Mouse (Mus musculus): Measurements from ENCODE around the gene Gins1. TPM values are rescaled to one million over a fixed set of nuclear protein-coding genes. Genes with fewer than 3 reads are reported as not detected.

The Gins1 gene
- 0.97 and 1.3 TPM in 2 replicates for polyA plus RNA-seq (2012; rRNA removed; ENCODE audit: low replicate concordance)

DNA sequence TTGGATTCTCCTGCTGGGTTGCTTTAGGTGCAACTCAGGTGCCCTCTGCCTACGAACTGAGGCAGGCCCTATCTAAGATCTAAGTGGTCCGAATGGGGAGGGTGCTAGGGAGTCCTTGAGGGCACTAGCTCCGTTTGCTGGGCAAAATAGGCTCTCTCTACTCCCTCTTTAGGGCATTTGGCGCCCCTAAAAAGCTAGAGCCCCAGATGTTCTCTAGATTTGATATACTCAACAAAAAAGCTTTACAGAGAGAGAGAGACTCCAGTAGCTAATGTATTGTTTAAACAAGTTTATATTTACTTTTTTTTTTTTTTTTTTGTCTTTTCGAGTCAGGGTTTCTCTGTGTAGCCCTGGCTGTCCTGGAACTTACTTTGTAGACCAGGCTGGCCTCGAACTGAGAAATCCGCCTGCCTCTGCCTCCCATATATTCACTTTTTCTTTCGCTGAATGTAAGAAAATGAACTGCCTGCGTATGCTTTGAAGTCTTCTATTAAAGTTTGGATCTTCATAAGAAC, at the start of gene Gins1:
TSS of gene Gins1 (plus strand) at position 465 of the 515 bp plus-strand sequence.

DNA sequence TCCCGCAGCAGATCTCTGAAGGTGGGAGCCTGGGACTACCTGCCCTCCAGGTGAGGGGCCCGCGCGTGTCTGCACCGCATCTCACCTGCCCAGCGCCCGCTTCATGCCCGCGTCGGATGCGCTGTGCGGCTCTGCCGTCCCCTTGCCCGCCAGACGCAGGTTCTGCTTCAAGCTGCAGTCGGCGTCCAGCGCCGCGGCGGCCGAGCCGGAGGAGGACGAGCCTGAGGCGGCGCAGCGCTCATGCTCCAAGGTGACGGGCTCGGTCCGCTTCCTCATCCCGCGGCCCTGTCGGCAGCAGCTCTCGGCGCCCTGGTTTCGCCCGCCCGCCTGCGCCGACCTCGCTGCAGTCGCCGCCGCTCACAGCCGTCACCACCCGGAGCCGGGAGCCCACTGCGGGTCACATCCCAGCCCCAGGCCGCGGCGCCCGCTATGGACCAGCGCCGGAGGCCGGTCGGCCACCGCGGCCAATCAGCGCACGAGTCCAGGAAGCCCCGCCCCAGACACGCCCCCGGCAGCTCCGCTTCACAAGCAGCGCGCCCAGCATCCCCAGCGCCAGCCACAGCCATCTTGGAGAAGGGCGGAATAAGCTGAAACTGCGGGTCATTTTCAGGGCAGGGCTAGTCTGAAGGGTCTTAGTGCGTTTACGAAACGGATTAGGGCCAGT, 796 bp upstream of the Gins1 start, which contains the start of gene Abhd12:
TSS of gene Abhd12 (minus strand) at position 470 of the 664 bp plus-strand sequence.

Other genes with a start within 250 kb of the Gins1 start
- gene Acss1, start 236.9 kb upstream of the Gins1 start, polyA plus RNA-seq (2012; rRNA removed; ENCODE audit: low replicate concordance): 67.1 and 85.9 TPM in 2 replicates
- gene Vsx1, start 216.0 kb upstream of the Gins1 start, polyA plus RNA-seq (2012; rRNA removed; ENCODE audit: low replicate concordance): not detected in 2 replicates
- 46.0 and 55.1 TPM in 2 replicates for gene Entpd6, start 156.4 kb upstream of the Gins1 start, polyA plus RNA-seq (2012; rRNA removed; ENCODE audit: low replicate concordance)
- gene Pygb, start 118.7 kb upstream of the Gins1 start, polyA plus RNA-seq (2012; rRNA removed; ENCODE audit: low replicate concordance): 78.6 and 88.9 TPM in 2 replicates
- gene Abhd12, start 659 bp upstream of the Gins1 start, polyA plus RNA-seq (2012; rRNA removed; ENCODE audit: low replicate concordance): 67.3 and 90.2 TPM in 2 replicates
- 0.75 and 1.0 TPM in 2 replicates for gene Ninl, start 134.0 kb downstream of the Gins1 start, polyA plus RNA-seq (2012; rRNA removed; ENCODE audit: low replicate concordance)
- gene Nanp, start 134.0 kb downstream of the Gins1 start, polyA plus RNA-seq (2012; rRNA removed; ENCODE audit: low replicate concordance): 0.96 and 2.7 TPM in 2 replicates
- gene Gm14151, start 186.9 kb downstream of the Gins1 start, polyA plus RNA-seq (2012; rRNA removed; ENCODE audit: low replicate concordance): not detected in 2 replicates
- gene Gm14147, start 192.8 kb downstream of the Gins1 start, polyA plus RNA-seq (2012; rRNA removed; ENCODE audit: low replicate concordance): not detected in 2 replicates

Data from mammary gland, adult 2 months (tissue).